ENCODE assay signal across 10 mouse cellular contexts in the genomic region with DNA sequence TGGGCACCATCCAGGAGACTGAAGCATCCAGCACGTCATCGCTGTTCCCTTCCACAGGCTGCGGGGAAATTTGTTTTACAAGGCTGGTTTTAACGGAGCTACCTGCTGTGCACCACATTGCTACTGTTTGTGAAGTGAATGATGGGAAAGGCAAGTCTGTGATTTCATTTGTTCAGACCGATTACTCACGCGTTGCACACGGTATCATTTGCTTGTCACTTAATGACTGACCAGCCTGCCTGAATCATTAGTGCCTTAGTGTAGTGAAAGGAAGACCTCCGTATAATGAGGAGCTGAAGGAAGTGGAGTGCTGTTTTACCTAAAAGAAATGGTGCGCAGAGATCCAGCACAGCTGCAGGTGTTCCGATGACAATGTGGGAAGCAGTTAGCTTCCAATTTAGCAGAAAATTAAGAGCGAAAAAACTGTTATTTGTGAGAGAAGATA. TPM values are rescaled to one million over a fixed set of nuclear protein-coding genes. Genes with fewer than 3 reads are reported as not detected.
DNase-seq lines count a peak whose midpoint lies in the region; ATAC-seq lines count a peak whose summit lies in the region.
"Had no signal": no experiment of that assay in that cellular context is flagged by ENCODE, and none has a peak within 500 bp of the region (broad histone marks: within the 10 kb centered on the region; RNA-seq: fewer than 3 reads in every experiment).

No protein-coding gene starts in this region.

- peak overlapping the region; percentile 52 for H3K4me2 ChIP-seq in forebrain, embryonic 12.5 days
- 0 out of 2 replicates have a peak overlapping the region, but pooled peaks have one; percentile 23 for H3K4me2 ChIP-seq in limb, embryonic 13.5 days (replicated peaks)
- H3K4me2 ChIP-seq: heart, embryonic 13.5 days; intestine, embryonic 15.5 days had no signal

- H3K36me3 ChIP-seq in forebrain, embryonic 12.5 days (replicated peaks): no peaks in the 10 kb centered on the region
- H3K36me3 ChIP-seq in limb, embryonic 13.5 days: no peaks in the 10 kb centered on the region
- H3K36me3 ChIP-seq: heart, embryonic 13.5 days; intestine, embryonic 15.5 days had no signal

- H3K27me3 ChIP-seq in forebrain, embryonic 12.5 days: peaks cover 14% of the 10 kb centered on the region
- peaks cover 31% of the 10 kb centered on the region for H3K27me3 ChIP-seq in limb, embryonic 13.5 days
- H3K27me3 ChIP-seq: intestine, embryonic 15.5 days had no signal

- peak overlapping the region; percentile 16; the same call in 1 of the 2 replicates for H3K4me3 ChIP-seq in forebrain, embryonic 12.5 days (replicated peaks)
- H3K4me3 ChIP-seq in limb, embryonic 13.5 days: no peak overlapping the region
- H3K4me3 ChIP-seq: heart, embryonic 13.5 days; intestine, embryonic 15.5 days; megakaryocyte, embryonic 14.5 days had no signal

- no peaks in the 10 kb centered on the region for H3K9me3 ChIP-seq in forebrain, embryonic 12.5 days
- H3K9me3 ChIP-seq in limb, embryonic 13.5 days: no peaks in the 10 kb centered on the region
- H3K9me3 ChIP-seq: heart, embryonic 13.5 days; intestine, embryonic 15.5 days had no signal

- DNase-seq in left cerebral cortex, postnatal 25 days (ENCODE audit: low spot score in 2 of 2): peak; percentile 18 to 21
- DNase-seq in left cerebral cortex, postnatal 10 days (ENCODE audit: extremely low spot score in 1 of 2, low spot score in 2 of 2): no peak
- DNase-seq in retina, postnatal 1 day: peak; percentile 85
- no peak for DNase-seq in liver
- DNase-seq in B cell, adult 2 months: no peak

- H3K27ac ChIP-seq in forebrain, embryonic 12.5 days: peak overlapping the region; percentile 56
- H3K27ac ChIP-seq in limb, embryonic 13.5 days: no peak overlapping the region
- H3K27ac ChIP-seq: heart, embryonic 13.5 days; intestine, embryonic 15.5 days had no signal

- ATAC-seq in forebrain, embryonic 12.5 days (ENCODE audit: low FRiP score): peak; percentile 70
- no peak for ATAC-seq in limb, embryonic 13.5 days (ENCODE audit: low FRiP score, low read depth)
- ATAC-seq: intestine, embryonic 15.5 days had no signal

- 7% methylated on average over 12 of the region's 12 CpGs for WGBS in forebrain, embryonic 12.5 days
- WGBS in limb, embryonic 13.5 days: 30% methylated on average over 12 of the region's 12 CpGs

- peaks cover 54% of the 10 kb centered on the region for H3K4me1 ChIP-seq in forebrain, embryonic 12.5 days
- H3K4me1 ChIP-seq in limb, embryonic 13.5 days: peaks cover 42% of the 10 kb centered on the region
- H3K4me1 ChIP-seq: heart, embryonic 13.5 days; intestine, embryonic 15.5 days had no signal

- intact Hi-C loops in left cerebral cortex, postnatal 25 days (cut with DNase I): loop anchor here (5.0 kb wide), 1 partner anchor 1046 kb away; no protein-coding TSS in a partner anchor
- intact Hi-C loops in left cerebral cortex, postnatal 10 days (cut with DNase I): no loop called here

- no peak overlapping the region for H3K9ac ChIP-seq in forebrain, embryonic 12.5 days
- no peak overlapping the region; the same call in 1 of the 2 replicates for H3K9ac ChIP-seq in limb, embryonic 13.5 days
- H3K9ac ChIP-seq: heart, embryonic 13.5 days; intestine, embryonic 15.5 days had no signal

RNA-seq across cellular contexts. Expression of a gene that starts 1.9 kb away (rescaled TPM):
- under 1 TPM; 0.53 to 0.94 TPM for total RNA-seq in left cerebral cortex, postnatal 25 days (2021)
- total RNA-seq in left cerebral cortex, postnatal 10 days (2021): 1 to 10 TPM; 1.0 to 1.9 TPM
- 37.6 and 41.6 TPM in 2 replicates for polyA plus RNA-seq in forebrain, embryonic 12.5 days (2016; fragmentation: Nextera tagmentation; extraction: Ambion mirVana)
- polyA plus RNA-seq in limb, embryonic 13.5 days (2015; fragmentation: Nextera tagmentation; extraction: Ambion mirVana): 32.4 and 32.7 TPM in 2 replicates

Comparison
In these comparisons a context has a peak if more than half of its experiments do, and no peak if none do; other contexts are left out.
1. DNase-seq: peak in left cerebral cortex, postnatal 25 days (2 of 2) and retina, postnatal 1 day (single experiment); none in left cerebral cortex, postnatal 10 days (0 of 2), liver (single experiment) and B cell, adult 2 months (0 of 2).